Mouse (Mus musculus): ENCODE data around the gene Hebp1.

- TF ChIP-seq CTCF (IDR thresholded peaks at IDR 0.05; ENCODE audit: low read depth) (no peak), EP300 (IDR thresholded peaks at IDR 0.05; ENCODE audit: low read depth) (no peak)
Observed at GRCm38 (mm10) chr6:135193733-135194132, 4.1 kb downstream of the Hebp1 start.
